Mouse (Mus musculus) small intestine, adult 2 months (tissue): ENCODE data around the gene Adgrd1.

Experiments
- CTCF ChIP-seq: fragments of 200-500 bp; IDR thresholded peaks from 2 replicates; pipeline ENCODE4 v1.5.1; 2012; ENCODE audit warnings: low read depth, mild to moderate bottlenecking, control low read depth, inconsistent platforms, low read length, moderate library complexity, mixed read lengths; ENCODE audit not compliant: insufficient replicate concordance, insufficient read length; ENCODE audit errors: extremely low read depth
- POLR2A ChIP-seq: fragments of 200-500 bp; IDR thresholded peaks from 2 replicates; pipeline ENCODE4 v1.6.1; 2012; ENCODE audit warnings: low read depth, mild to moderate bottlenecking, control low read depth, inconsistent platforms, low read length, moderate library complexity

DNA sequence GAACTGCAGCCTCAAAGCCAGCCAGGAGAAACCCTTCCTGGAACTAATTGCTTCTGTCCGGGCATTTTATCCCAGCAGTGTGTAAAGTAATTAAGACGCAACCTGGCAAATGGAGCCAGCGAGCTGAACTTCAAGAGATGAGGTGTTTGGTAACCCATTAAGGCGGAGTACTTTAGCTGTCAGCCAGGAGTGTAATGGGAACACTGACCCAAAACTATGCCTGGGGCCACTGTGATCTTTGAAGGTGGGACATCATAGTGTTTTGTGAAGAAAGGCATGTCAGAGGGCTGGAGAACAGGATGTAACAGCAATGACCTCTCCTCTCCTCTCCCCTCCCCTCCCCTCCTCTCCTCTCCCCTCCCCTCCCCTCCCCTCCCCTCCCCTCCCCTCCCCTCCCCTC is 7.5 kb downstream of the Adgrd1 start:
- TF ChIP-seq CTCF, result no peak
- no peak for TF ChIP-seq POLR2A
